In genomic region chr2:9388058-9388457, GRCm38 (mm10) we compare ENCODE assay signal across 28 mouse cellular contexts.
DNase-seq lines count a peak whose midpoint lies in the region; ATAC-seq and TF ChIP-seq lines count a peak whose summit lies in the region.
"Had no signal": no experiment of that assay in that cellular context is flagged by ENCODE, and none has a peak within 500 bp of the region (broad histone marks: within the 10 kb centered on the region; RNA-seq: fewer than 3 reads in every experiment).

No protein-coding gene starts in this region.

- WGBS in kidney, postnatal 0 days = 33% methylated on average over 3 of the region's 3 CpGs
- 84% methylated on average over 3 of the region's 3 CpGs for WGBS in forebrain, embryonic 15.5 days

- no peaks in the 10 kb centered on the region for H3K9me3 ChIP-seq in kidney, postnatal 0 days (replicated peaks; ENCODE audit: low read length)
- H3K9me3 ChIP-seq in forebrain, embryonic 15.5 days = no peaks in the 10 kb centered on the region
- H3K9me3 ChIP-seq: embryonic facial prominence, embryonic 12.5 days; embryonic facial prominence, embryonic 15.5 days; heart, embryonic 10.5 days; heart, embryonic 13.5 days had no signal

- TF ChIP-seq CTCF in kidney, postnatal 0 days (IDR thresholded peaks at IDR 0.05; ENCODE audit: low read depth) = no peak

- no peak overlapping the region for H3K4me2 ChIP-seq in kidney, postnatal 0 days (ENCODE audit: low read length)
- H3K4me2 ChIP-seq in forebrain, embryonic 15.5 days (replicated peaks) = no peak overlapping the region
- H3K4me2 ChIP-seq: embryonic facial prominence, embryonic 12.5 days; embryonic facial prominence, embryonic 15.5 days; heart, embryonic 13.5 days; hindbrain, embryonic 14.5 days had no signal

- H3K4me1 ChIP-seq in kidney, postnatal 0 days (replicated peaks; ENCODE audit: insufficient read depth, low read length) = no peaks in the 10 kb centered on the region
- H3K4me1 ChIP-seq in forebrain, embryonic 15.5 days = 0 out of 2 replicates have a peak, but pooled peaks cover 4% of the 10 kb centered on the region
- H3K4me1 ChIP-seq: embryonic facial prominence, embryonic 12.5 days; embryonic facial prominence, embryonic 15.5 days; heart, embryonic 10.5 days; heart, embryonic 13.5 days had no signal

- H3K27ac ChIP-seq in kidney, postnatal 0 days = no peak overlapping the region
- H3K27ac ChIP-seq in forebrain, embryonic 15.5 days (replicated peaks) = no peak overlapping the region
- H3K27ac ChIP-seq: embryonic facial prominence, embryonic 12.5 days; embryonic facial prominence, embryonic 15.5 days; heart, adult 2 months; heart, embryonic 10.5 days; heart, embryonic 13.5 days; hindbrain, embryonic 14.5 days; hindbrain, postnatal 0 days had no signal

- no peaks in the 10 kb centered on the region for H3K27me3 ChIP-seq in kidney, postnatal 0 days (ENCODE audit: insufficient read depth, low read length)
- no peaks in the 10 kb centered on the region for H3K27me3 ChIP-seq in forebrain, embryonic 15.5 days
- H3K27me3 ChIP-seq: embryonic facial prominence, embryonic 12.5 days; embryonic facial prominence, embryonic 15.5 days; heart, embryonic 13.5 days had no signal

- peak; percentile 27 for DNase-seq in adrenal gland, adult 8-10 months
- no peak for DNase-seq in adrenal gland, postnatal 25 days
- DNase-seq in kidney, postnatal 0 days (ENCODE audit: low spot score) = peak; percentile 21
- DNase-seq in kidney, postnatal 10 days = no peak
- DNase-seq in adrenal gland, postnatal 14 days = peak; percentile 32
- peak; percentile 30 for DNase-seq in mesoderm, embryonic 11.5 days (ENCODE audit: low read depth, low spot score)
- DNase-seq: cerebellum, adult 11-12 months; cerebellum, adult 8-10 months; cerebellum, postnatal 10 days; cerebellum, postnatal 36 days; gastrocnemius, postnatal 10 days; gastrocnemius, postnatal 36 days; heart, adult 2 months; heart, postnatal 14 days; heart, postnatal 4 days; kidney, adult 18-20 months had no signal

- no peak overlapping the region for H3K9ac ChIP-seq in kidney, postnatal 0 days (ENCODE audit: low read depth, low read length)
- H3K9ac ChIP-seq in forebrain, embryonic 15.5 days (replicated peaks) = no peak overlapping the region
- H3K9ac ChIP-seq: embryonic facial prominence, embryonic 12.5 days; embryonic facial prominence, embryonic 15.5 days; heart, embryonic 13.5 days; hindbrain, embryonic 14.5 days had no signal

- H3K4me3 ChIP-seq in kidney, postnatal 0 days (replicated peaks; ENCODE audit: low read depth, low read length) = no peak overlapping the region
- no peak overlapping the region for H3K4me3 ChIP-seq in forebrain, embryonic 15.5 days
- H3K4me3 ChIP-seq: embryonic facial prominence, embryonic 12.5 days; embryonic facial prominence, embryonic 15.5 days; heart, adult 2 months; heart, embryonic 10.5 days; heart, embryonic 13.5 days had no signal

- no peak for ATAC-seq in kidney, postnatal 0 days (replicated peaks; ENCODE audit: low FRiP score, low read depth)
- ATAC-seq in forebrain, embryonic 15.5 days (replicated peaks) = no peak
- ATAC-seq: activated CD4-positive, CD25-positive, alpha-beta regulatory T cell, adult 4 months; CD4-positive, CD25-positive, alpha-beta regulatory T cell, adult 4 months; forebrain, embryonic 16.5 days; hindbrain, postnatal 0 days; inflammation-experienced regulatory T-cells, adult 6 months; intestine, embryonic 16.5 days had no signal

- no peaks in the 10 kb centered on the region for H3K36me3 ChIP-seq in kidney, postnatal 0 days (ENCODE audit: insufficient read depth, low read length)
- H3K36me3 ChIP-seq in forebrain, embryonic 15.5 days = no peaks in the 10 kb centered on the region
- H3K36me3 ChIP-seq: embryonic facial prominence, embryonic 12.5 days; embryonic facial prominence, embryonic 15.5 days; heart, embryonic 10.5 days; heart, embryonic 13.5 days had no signal

Comparison
In these comparisons a context has a peak if more than half of its experiments do, and no peak if none do; other contexts are left out.
1. DNase-seq: peak in adrenal gland, adult 8-10 months (single experiment), kidney, postnatal 0 days (single experiment), adrenal gland, postnatal 14 days (single experiment) and mesoderm, embryonic 11.5 days (single experiment); none in adrenal gland, postnatal 25 days (single experiment) and kidney, postnatal 10 days (single experiment).